Mouse (Mus musculus) splenic B cell, adult 2 months (primary cell): ENCODE measurements at regions not wholly inside any gene's neighbourhood (a gene's known extent, or its start where the extent isn't known, plus 50 kb on each side); places are given as distances from the start of the nearest gene placed in this dataset.

Source experiments
- DNase-seq: peaks from one replicate; pipeline ENCODE4 v3.0.0-alpha.2; 2011; ENCODE audit warnings: low read depth, low spot score
- H3K27me3 ChIP-seq: 2 replicates; pipeline ENCODE4 v1.6.1; 2012; ENCODE audit warnings: mild to moderate bottlenecking, low read length, moderate library complexity, mixed read lengths; ENCODE audit not compliant: control insufficient read depth, poor library complexity, insufficient read depth, severe bottlenecking
- H3K36me3 ChIP-seq: 2 replicates; pipeline ENCODE4 v1.6.1; 2012; ENCODE audit warnings: mild to moderate bottlenecking, low read length, moderate library complexity, mixed read lengths; ENCODE audit not compliant: control insufficient read depth, poor library complexity, insufficient read depth, severe bottlenecking

- Histone ChIP-seq H3K36me3 (no peaks in the 10 kb centered on the region), H3K27me3 (no peaks in the 10 kb centered on the region)
- DNase-seq: no peak
Observed at GRCm38 (mm10) chr13:71273485-71273884, 431.9 kb upstream of the Adamts16 start.

GRCm38 (mm10) chr13:71273067-71273466, 431.5 kb upstream of the Adamts16 start:
- Histone ChIP-seq H3K36me3 (no peaks in the 10 kb centered on the region), H3K27me3 (no peaks in the 10 kb centered on the region)
- no peak for DNase-seq

GRCm38 (mm10) chr13:71272431-71272830, 430.8 kb upstream of the Adamts16 start:
- H3K36me3 ChIP-seq: no peaks in the 10 kb centered on the region
- no peak for DNase-seq
- H3K27me3 ChIP-seq: no peaks in the 10 kb centered on the region

- no peaks in the 10 kb centered on the region for H3K27me3 ChIP-seq
- H3K36me3 ChIP-seq: no peaks in the 10 kb centered on the region
- DNase-seq: no peak
Observed at GRCm38 (mm10) chr13:71271727-71272418, 430.3 kb upstream of the Adamts16 start.

- no peak for DNase-seq
- Histone ChIP-seq H3K27me3 (no peaks in the 10 kb centered on the region), H3K36me3 (no peaks in the 10 kb centered on the region)
Observed at GRCm38 (mm10) chr13:71270370-71270769, 428.8 kb upstream of the Adamts16 start.

- H3K36me3 ChIP-seq: no peaks in the 10 kb centered on the region
- H3K27me3 ChIP-seq: no peaks in the 10 kb centered on the region
- no peak for DNase-seq
Observed at GRCm38 (mm10) chr13:71269496-71269895, 427.9 kb upstream of the Adamts16 start.

GRCm38 (mm10) chr13:71263315-71263878, 421.8 kb upstream of the Adamts16 start:
- DNase-seq: no peak
- Histone ChIP-seq H3K36me3 (no peaks in the 10 kb centered on the region), H3K27me3 (no peaks in the 10 kb centered on the region)

- no peak for DNase-seq
- Histone ChIP-seq H3K36me3 (no peaks in the 10 kb centered on the region), H3K27me3 (no peaks in the 10 kb centered on the region)
Observed at GRCm38 (mm10) chr13:71262575-71263295, 421.1 kb upstream of the Adamts16 start.

GRCm38 (mm10) chr13:71254016-71254415, 412.4 kb upstream of the Adamts16 start:
- H3K27me3 ChIP-seq: no peaks in the 10 kb centered on the region
- no peak for DNase-seq
- no peaks in the 10 kb centered on the region for H3K36me3 ChIP-seq

GRCm38 (mm10) chr13:71248261-71249031, 406.8 kb upstream of the Adamts16 start:
- no peaks in the 10 kb centered on the region for H3K27me3 ChIP-seq
- H3K36me3 ChIP-seq: no peaks in the 10 kb centered on the region
- DNase-seq: no peak

GRCm38 (mm10) chr13:71247241-71247640, 405.6 kb upstream of the Adamts16 start:
- no peaks in the 10 kb centered on the region for H3K27me3 ChIP-seq
- DNase-seq: no peak
- H3K36me3 ChIP-seq: no peaks in the 10 kb centered on the region

- no peak for DNase-seq
- Histone ChIP-seq H3K27me3 (no peaks in the 10 kb centered on the region), H3K36me3 (no peaks in the 10 kb centered on the region)
Observed at GRCm38 (mm10) chr13:71245326-71245725, 403.7 kb upstream of the Adamts16 start.

- no peaks in the 10 kb centered on the region for H3K36me3 ChIP-seq
- H3K27me3 ChIP-seq: no peaks in the 10 kb centered on the region
- DNase-seq: no peak
Observed at GRCm38 (mm10) chr13:71239782-71240181, 398.2 kb upstream of the Adamts16 start.

- DNase-seq: no peak
Observed at GRCm38 (mm10) chr13:71235338-71235737, 393.7 kb upstream of the Adamts16 start.

GRCm38 (mm10) chr13:71231182-71231581, 389.6 kb upstream of the Adamts16 start:
- Histone ChIP-seq H3K27me3 (no peaks in the 10 kb centered on the region), H3K36me3 (no peaks in the 10 kb centered on the region)
- no peak for DNase-seq

More at GRCm38 (mm10) chr13:71235338-71235737, 393.7 kb upstream of the Adamts16 start:
- H3K36me3 ChIP-seq: no peaks in the 10 kb centered on the region
- no peaks in the 10 kb centered on the region for H3K27me3 ChIP-seq
